Mouse (Mus musculus): ENCODE data around the gene Espn.

Espn gene

DNA sequence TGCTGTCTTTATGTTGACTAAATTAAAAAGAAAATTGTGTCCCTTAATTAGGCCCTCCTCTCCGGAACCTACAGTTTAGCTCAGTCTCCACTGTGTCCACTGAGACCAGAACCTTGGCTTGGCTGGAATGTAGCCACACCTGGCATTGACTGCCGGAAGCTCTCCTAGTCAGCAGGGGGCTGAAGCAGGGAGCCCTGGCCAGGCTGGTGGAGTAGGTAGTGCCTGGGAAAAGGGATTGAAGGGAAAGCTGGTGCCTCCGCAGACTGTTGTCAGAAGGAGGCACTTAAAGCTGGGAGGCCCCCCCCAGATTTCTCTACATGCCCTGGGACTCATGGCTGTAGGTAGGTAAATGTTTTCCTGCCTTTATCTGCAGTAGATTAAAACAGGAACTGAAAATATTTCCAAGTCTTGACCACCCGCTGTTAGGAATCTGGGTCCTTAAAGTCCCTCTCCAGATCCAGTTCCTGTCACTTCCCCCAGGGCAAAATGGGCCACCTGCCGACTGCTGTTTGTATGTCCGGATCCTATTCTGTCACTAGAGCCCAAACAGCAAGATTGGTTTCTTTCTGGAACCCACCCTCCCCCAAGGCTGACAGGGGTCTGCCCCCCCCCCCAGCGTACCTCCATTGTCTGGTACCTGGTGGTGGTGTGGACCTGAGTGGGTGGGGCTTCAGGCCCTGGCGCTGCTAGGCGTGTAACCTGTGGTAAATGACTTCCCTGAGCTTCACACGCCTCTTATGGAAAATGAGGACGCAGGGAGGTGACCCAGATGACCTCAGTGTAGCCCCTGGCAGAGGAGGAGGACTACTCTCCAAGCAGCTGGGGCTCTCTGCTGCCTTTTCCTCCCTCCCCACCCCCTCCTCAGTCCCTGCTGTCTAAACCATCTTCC is 54.0 kb downstream of the Espn start:
- no peak for DNase-seq (ENCODE audit: low spot score in 2 of 2)

DNA sequence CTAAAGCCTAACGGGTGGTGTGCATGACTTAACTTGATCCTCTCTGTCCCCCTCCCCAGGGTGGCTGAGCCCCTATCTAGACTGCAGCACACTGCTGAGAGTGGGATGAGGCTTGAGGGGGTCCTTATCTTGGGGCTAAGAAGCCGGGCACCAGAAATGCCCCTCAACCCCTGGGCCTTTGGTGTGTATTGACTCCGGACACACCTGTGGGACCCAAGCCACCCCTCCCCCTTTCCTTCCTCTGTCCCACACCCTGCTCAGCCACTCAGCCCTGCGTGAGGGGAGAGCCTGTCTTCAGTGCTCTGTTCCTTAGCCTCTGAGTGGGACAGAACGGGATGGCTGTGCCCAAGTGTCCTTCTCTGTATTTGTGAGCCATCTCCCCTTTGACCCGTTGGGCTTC is 55.2 kb downstream of the Espn start:
- DNase-seq (ENCODE audit: low spot score in 2 of 2): no peak

DNA sequence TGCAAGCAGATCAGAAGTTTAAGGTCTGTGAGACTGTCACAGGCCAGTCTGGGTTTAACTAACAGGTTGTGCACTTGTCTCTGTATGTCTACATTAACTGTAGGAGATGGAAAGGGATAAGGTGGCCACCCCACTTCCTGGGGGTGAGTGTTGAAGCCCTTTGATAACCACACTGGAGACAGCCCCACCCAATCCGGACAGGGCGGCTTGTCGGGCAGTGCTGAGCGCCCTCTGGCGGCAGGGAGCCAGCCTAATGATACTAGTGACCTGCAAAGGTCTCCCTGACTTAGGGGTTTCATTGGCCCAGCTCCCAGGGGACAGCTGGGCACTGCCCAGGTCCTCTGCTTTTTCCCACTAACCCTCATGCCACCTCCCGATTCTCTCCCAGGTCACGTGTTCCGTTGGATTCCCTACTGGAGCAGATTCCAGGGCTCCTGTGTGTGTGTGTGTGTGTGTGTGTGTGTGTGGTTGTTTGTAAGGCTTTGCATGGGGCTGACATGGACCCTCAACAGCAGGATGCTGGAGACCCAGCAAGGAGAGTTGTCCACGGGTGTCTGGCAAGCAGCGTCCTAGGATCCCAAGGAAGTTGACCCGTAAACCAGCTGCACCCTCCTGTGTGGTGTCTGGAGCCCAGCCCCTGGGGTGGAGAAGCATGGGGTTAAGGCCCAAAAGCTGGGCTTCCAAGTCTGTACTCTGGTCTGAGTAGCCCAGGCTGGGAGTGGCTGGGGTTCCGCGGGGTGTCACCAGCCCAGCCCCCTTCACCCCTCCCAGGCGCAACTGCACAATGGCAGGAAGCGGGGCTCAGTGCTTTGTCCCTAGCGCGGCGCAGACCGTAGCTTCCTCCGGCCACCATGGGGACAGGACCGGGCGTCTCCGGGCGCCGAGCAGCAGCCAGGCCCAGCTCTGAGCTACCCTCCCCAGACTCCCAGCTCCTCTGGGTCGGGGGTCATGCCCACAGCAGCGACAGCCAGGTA is 55.9 kb downstream of the Espn start:
- DNase-seq (ENCODE audit: low spot score in 2 of 2): peak; percentile 56 to 67

DNA sequence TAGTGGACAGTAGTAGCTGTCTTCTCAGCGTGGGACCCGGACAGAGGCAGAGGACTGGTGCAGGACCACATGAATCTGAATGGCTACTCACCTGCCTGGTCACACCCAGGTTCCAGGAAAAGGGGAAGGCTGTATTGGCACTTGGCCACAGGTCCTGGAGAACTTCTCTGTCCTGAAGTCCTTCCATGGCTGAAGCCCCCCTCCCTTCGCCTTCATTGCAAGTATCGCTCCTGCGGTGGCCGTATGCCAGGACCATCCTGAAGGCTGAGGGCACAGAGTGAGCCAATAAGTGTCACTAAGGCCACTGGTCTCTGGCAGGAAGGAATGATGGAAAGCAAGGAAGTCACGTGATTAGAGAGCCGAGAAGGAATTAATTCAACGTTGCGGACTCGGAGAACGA is 57.9 kb downstream of the Espn start:
- DNase-seq (ENCODE audit: low spot score in 2 of 2): no peak

DNA sequence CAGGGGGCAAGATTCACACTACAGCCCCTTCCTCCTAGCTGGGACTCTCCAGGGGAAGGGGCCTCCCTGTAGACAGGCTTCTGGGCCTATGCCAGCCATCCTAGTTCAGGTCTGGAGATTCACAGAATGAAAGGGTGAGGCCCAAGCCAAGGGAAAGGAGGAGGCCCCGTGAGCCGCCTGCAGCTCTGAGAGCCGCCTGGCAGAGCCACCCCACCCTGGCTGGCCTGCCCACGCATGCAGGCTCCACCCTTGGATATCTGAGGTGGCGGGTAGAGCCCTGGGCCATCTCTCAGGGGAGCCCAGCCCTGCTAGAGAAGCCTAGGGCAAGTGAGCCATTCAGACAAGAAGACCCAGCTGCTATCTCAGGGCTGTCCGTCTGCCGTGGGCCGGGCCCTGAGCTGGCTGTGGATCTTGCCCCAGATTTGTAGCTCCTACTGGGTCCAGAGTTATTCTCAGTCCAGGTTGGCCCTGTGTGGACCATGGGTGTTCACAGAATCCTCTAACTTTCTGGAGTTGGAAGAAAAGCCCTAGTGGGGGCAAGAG is 59.3 kb downstream of the Espn start:
- DNase-seq (ENCODE audit: low spot score in 2 of 2): peak in 1 of 2 experiments; percentile 52

DNA sequence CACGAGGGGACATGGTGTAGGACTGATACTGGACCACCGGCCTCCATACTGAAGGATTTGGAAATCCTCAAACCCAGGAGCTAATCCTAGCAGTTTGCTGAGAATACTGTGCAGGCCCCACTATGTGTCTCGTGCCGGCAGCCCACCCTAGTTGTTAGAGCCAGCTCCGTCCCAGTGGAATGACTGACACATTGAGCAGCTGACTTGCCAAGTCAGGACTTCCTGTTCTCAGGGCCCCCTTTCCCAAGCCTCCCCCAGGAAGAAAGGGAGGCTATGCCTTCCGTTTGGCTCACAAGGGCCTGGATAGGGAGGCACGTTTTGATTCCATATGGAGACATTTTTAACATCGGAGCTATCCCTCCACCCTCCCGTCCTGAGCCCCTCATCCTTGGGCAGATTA is 62.0 kb downstream of the Espn start:
- no peak for DNase-seq (ENCODE audit: low spot score in 2 of 2)

DNA sequence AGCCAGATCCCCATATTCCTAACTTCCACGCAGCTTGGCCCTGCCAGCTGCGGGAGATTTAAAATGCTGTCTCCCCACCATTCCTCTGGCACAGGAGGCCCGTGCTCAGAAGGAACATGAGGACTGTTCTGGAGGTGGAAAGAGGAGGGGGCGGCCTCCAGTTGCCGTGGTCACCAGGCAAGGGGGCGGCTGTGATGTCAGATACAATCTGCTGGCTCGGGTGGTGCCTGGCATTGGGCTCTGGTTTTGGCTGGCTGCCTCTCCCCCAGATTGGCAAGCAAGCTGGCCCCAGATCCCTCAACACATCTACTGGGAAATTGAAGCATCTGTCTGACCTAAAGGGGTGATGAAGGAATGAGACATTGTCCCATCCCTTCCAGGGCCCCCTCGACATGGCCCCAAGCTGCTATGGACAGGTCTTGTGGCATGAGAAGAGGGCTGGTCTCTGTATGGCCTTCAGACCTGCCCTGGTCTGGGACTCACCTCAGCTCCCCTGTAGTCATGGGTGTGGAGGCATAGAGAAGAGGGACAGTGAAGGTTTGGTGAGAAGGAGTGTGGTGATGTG is 63.5 kb downstream of the Espn start:
- no peak for DNase-seq (ENCODE audit: low spot score in 2 of 2)

DNA sequence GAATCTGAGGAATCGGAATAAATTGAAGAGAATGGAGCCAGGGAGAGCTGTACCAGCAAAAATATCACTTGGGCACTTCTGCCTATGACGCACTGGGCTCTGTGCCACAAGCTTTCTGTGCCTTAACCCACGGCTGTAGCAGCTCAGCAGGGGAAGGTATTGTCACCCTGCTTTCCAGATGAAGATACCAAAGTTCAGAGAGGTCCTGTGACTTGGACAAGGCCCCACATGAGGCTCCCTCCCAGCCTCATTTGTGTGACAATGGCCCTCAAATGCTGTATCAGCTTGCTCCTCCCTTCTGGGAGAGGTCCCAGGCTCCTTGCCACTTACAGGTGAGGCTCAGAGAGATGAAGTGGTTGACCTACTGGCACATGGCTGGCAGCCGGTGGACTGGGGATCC is 64.0 kb downstream of the Espn start:
- no peak for DNase-seq (ENCODE audit: low spot score in 2 of 2)

DNA sequence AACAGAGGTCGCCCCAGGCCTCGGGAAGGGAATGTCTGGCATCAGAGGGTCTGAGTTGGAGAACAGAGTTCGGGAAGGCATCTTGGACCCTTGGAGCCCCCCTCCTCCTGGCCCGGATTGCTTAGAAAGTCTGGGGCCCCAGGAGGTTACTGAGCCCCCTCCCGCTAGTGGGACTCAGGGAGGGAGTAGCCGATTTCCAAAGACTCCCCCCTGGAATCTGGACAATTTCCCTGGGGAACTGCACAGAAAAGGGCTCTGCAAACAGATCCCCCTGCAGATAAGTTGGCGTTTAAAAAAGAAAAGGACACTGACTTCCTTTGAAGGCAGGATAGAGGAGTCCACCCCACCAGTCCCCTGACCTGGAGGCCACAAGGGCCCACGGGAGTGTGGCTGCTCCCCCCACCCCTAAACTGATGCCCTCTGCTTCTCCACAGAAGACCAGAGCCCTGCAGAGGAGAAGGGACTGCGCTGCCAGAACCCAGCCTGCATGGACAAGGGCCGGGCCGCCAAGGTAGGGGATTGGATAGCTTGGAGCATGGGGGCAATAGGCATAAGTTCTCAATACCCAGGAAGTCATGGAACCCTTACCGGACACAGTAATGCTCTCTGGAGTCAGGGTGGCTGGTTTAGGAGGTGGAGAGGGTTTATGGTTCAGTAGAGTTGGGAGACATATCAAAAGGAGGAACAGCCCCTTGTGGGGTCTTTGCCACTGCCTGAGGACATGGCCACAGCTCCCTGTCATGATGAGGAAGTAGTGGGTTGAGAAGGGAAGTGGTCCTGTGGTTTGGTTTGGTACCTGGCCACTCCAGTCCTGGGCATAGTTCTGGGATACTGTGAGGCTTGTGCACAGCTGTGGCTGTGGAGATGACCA is 64.7 kb downstream of the Espn start:
- no peak for DNase-seq (ENCODE audit: low spot score in 2 of 2)

DNA sequence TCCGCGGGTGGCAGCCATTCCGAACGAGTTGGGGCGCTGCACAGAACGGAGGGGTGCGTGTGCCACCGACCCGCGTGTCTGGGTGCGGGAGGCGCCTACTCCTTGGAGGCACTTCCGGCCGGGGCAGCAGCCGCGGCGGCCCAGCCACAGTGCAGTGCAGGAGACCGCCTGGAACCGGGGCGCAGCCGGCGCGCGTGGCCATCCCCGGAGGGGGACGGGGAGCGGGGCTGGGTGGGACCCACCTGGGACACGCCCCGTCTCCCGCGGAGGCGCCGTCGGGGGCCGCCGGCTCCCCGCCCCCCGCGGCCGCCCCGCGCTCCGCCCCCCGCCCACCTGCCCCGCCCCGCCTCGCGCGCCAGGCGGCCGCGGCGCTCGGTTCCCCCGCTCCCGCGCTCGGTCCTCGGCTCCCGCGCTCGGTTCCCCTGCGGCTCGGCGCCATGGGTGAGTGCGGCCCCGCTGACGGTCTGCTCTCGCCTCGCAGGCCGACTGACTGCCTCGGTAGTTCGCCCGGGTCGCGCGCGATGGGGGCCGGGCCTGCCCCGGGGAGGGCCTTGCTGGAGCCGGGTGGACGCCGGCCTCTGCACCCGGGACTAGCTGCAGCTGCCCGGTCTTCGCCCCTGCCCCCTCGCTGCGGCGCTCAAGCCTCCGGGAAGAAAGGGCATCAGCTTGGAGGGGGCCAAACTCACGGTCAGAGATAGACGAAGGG is 65.5 kb downstream of the Espn start:
- peak; percentile 52 to 71 for DNase-seq (ENCODE audit: low spot score in 2 of 2)

DNA sequence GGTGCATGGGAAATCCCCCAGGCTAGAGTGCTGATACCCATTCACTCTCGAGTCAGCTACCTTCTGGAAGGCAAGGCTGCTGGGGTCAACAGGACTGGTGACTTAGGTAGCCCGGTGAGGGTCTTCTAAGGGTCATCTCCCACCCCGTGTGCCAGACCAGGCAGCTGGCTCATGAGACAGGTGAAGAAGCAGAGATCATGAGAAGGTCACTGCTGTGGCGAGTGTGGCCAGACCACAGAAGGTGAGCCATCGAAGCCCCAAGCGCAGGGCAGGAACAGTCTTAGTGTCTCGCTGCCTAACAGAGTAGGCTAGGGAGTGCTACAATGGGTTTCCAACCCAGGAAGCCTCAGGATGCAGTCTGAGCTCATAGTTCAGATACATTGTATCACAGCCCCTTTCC is 67.6 kb downstream of the Espn start:
- DNase-seq (ENCODE audit: low spot score in 2 of 2): no peak

DNA sequence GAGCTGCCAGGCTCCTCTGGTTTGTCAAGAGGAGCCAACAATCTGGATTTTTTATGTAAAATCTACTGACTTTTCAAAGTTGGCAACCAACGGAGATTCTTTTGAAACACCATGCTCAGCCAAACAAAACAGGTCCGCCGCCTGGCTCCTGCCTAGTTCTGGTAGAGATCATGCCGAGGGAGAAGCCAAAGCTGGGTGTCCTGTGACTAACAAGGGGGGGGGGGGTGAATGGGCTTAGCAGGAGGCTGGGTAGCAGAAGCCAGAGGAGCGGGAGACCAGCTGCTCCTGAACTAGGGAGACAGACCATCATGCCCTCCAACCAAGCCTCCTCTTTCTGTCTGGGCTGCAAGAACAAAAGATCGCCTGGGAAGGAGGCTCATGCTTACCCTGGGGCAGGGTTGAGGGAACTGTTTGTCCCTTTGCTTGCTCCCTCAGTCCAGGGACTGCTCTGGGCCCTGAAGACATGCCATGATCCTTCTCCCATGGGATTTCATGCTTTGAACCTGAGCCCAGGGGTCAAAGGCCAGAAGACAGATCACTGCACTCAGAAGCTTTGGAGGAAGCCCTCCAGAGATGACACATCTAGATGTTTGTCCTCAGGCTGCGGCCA is 68.5 kb downstream of the Espn start:
- no peak for DNase-seq (ENCODE audit: low spot score in 2 of 2)

DNA sequence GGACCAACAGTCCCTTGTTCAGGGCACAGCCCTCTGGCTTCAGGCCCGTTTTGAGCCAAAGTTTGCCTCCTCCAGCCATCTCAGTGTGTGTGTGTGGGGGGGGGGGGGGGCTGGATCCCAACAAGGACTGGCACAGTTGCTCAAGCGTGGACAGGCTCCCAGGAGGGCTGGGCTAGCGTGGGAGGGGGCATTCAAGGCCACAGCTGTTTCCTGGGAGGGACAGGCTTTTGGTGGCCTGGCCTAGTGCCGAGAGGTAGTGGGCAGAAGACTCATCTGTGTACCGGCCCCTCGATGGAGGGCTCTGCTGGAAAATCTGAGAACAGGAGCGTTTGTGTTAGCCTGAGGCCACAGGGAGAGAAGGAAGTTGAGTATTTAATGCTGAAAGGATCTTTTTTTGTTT is 72.2 kb downstream of the Espn start:
- no peak for DNase-seq (ENCODE audit: low spot score in 2 of 2)

DNA sequence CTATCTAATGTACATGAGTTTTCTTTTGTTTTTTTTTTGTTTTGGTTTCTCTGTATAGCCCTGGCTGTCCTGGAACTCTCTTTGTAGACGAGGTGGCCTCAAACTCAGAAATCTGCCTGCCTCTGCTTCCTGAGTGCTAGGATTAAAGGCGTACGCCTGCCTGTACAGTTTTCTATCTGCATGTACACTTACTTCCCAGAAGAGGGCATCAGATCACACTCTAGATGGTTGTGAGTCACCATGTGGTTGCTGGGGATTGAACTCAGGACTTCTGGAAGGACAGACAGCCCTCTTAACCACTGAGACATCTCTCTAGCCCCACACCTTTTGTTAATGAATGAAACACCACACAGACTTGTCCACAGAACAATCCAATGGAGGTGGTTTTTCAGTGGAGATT is 72.9 kb downstream of the Espn start:
- DNase-seq (ENCODE audit: low spot score in 2 of 2): no peak

DNA sequence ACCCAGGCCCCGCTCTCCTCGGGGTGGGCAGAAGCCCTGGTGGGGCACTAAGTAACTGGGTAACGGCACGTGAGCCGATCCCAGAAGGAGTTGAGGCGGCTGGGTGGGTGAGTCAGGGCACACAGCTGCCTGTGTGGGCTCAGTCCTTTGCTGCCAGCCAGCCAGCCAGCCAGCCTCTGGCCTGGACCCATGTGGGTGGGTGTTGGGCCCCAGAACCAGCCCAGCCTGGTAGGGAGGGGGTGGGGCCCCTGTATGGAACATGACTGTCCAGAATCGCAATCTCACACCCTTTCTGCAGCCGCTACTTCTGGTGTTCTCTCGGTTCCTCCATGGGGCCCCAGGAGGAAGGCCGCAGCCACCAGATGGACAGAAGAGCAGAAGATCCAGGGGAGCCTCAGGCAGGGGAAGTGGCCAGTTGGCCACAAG is 74.1 kb downstream of the Espn start:
- no peak for DNase-seq (ENCODE audit: low spot score in 2 of 2)

DNA sequence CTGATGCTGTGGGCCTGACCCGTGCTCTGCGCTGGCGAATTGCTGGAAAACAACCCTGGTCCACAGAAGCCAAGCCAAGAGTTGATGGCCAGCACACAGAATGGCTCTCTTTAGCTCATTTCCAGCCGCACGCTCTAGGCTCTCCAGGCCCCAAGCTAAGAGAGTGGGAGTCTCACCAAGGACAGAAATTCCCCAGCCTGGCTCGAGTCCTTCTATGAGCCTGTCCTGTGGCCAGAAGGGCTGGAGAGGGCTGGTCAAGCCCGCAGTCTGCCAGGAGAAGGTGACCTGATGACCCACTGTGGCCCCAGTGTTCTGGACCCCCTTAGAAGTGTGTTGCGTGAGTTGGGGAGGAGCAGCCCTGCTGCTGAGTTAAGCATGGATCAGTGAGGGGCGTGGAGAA is 75.0 kb downstream of the Espn start:
- DNase-seq (ENCODE audit: low spot score in 2 of 2): no peak

DNA sequence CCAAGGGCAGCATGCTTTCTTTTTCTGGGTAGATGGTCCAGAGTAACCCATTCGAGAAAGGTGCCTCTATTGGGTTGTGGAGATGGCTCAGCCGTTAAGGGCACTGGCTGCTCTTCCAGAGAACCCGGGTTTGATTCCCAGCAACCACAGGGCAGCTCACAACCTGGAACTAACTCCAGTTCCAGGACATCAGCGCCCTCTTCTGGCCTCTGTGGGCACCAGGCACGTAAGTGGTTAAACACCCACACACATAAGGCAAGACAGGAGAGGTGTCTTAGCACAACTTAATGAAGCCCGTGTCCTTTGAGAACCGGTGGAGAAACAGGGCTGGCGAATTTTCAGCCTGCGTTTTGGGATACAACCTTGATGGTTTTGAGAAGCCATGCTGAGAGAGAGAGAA is 77.6 kb downstream of the Espn start:
- DNase-seq (ENCODE audit: low spot score in 2 of 2): no peak

DNA sequence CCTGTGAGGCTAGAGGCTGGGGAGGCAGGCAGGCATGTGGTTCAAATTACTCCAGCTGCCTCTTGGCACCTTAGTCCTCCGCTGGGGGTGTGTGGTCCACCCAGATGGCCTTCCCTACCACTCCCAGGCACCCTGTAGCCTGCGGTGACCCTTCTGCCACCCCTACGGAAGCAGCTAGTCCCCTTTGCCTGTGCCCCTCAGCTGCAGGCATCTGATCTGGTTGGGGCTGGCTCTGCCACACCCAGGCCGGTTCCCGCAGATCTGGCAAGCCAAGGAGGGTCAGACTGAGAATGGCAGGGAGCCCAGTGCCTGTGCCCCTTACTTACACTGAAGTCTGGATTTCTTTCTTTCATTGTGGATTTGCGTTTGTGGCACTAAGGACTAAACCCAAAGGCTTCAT is 78.5 kb downstream of the Espn start:
- no peak for DNase-seq (ENCODE audit: low spot score in 2 of 2)

DNA sequence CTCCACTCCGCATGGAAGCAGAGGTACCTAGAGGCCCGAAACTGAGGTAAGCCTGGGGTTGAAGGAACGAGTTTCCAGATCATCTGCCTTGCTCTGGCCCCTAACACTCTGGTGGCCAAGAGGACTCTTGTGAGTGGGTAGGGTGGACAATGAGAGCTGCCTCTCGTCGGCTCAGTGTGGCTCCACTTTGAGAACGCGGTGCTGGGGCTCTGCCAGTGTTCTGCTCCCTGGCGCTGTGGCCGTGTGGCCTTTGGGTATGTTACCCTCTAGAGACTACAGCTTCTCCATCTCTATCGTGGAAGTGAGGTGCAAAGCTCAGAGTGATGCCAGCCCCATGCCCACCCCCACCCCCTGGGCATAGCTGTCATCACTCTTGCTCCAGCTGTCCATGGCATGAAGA is 79.5 kb downstream of the Espn start:
- no peak for DNase-seq (ENCODE audit: low spot score in 2 of 2)

DNA sequence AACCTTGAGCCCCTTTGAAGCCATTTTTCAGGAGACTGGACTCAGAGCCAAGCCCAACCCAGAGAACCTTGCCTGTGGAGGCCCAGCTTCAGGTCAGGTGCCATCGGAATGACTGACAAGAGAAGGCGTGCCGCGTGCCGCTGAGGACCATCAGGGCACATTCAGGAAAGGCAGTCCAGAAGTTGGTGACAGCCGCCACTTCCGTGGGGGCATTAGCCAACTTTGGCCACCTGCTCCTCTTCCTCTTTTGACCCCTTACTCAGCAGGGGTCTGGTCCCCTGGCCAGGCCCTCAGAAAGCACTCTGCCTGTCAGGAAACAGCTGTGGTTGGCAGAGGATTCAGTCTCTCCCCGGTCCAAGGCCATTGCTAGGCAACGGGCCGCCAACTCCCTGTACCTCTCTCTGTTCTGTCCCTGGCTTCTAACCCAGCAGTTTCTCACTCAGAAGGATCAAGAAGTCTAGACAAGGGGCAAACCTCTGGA is 80.0 kb downstream of the Espn start, which contains the start of gene Plekhg5:
Gene Plekhg5, plus strand, starts transcription at position 378 of the 481 bp plus-strand sequence.
- no peak for DNase-seq (ENCODE audit: low spot score in 2 of 2)
